19 mouse cellular contexts compared by ENCODE assay signal in genomic region chr9:43981376-43981775, GRCm38 (mm10).
DNase-seq lines count a peak whose midpoint lies in the region; ATAC-seq and TF ChIP-seq lines count a peak whose summit lies in the region.
"Had no signal": no experiment of that assay in that cellular context is flagged by ENCODE, and none has a peak within 500 bp of the region (broad histone marks: within the 10 kb centered on the region; RNA-seq: fewer than 3 reads in every experiment).

No protein-coding gene starts in this region.

- H3K4me1 ChIP-seq in embryonic facial prominence, embryonic 11.5 days (ENCODE audit: control insufficient read depth, insufficient read depth, low read length) = no peaks in the 10 kb centered on the region
- H3K4me1 ChIP-seq in embryonic facial prominence, embryonic 10.5 days = peaks cover 5% of the 10 kb centered on the region; the same call in 1 of the 2 replicates
- no peaks in the 10 kb centered on the region for H3K4me1 ChIP-seq in kidney, embryonic 14.5 days (ENCODE audit: control insufficient read depth, insufficient read depth, low read length)
- no peaks in the 10 kb centered on the region for H3K4me1 ChIP-seq in intestine, postnatal 0 days (replicated peaks; ENCODE audit: control insufficient read depth, insufficient read depth, low read length)
- no peaks in the 10 kb centered on the region for H3K4me1 ChIP-seq in liver, embryonic 16.5 days (ENCODE audit: control insufficient read depth, low read depth, low read length)
- H3K4me1 ChIP-seq: embryonic facial prominence, embryonic 15.5 days; heart, embryonic 12.5 days; limb, embryonic 15.5 days; neural tube, embryonic 12.5 days had no signal

- intact Hi-C loops in heart, postnatal 36 days (cut with DNase I) = loop anchor here (5.0 to 10.0 kb wide), 2 partner anchors 253 to 411 kb away; partner anchors contain the start of gene Cbl

- peak overlapping the region; percentile 22; the same call in 1 of the 2 replicates for H3K9ac ChIP-seq in embryonic facial prominence, embryonic 11.5 days (replicated peaks; ENCODE audit: low read length)
- no peak overlapping the region for H3K9ac ChIP-seq in kidney, embryonic 14.5 days (ENCODE audit: low read depth, low read length)
- no peak overlapping the region for H3K9ac ChIP-seq in intestine, postnatal 0 days (ENCODE audit: low read depth, low read length)
- H3K9ac ChIP-seq in liver, embryonic 16.5 days (ENCODE audit: low read depth, low read length) = no peak overlapping the region
- H3K9ac ChIP-seq: embryonic facial prominence, embryonic 15.5 days; heart, embryonic 12.5 days; limb, embryonic 15.5 days; neural tube, embryonic 12.5 days had no signal

- no peak overlapping the region for H3K4me3 ChIP-seq in embryonic facial prominence, embryonic 11.5 days (ENCODE audit: low read depth, low read length)
- H3K4me3 ChIP-seq in embryonic facial prominence, embryonic 10.5 days = no peak overlapping the region
- no peak overlapping the region for H3K4me3 ChIP-seq in kidney, embryonic 14.5 days (ENCODE audit: low read length)
- H3K4me3 ChIP-seq in intestine, postnatal 0 days (ENCODE audit: low read depth, low read length) = 0 out of 2 replicates have a peak overlapping the region, but pooled peaks have one; percentile 11
- no peak overlapping the region for H3K4me3 ChIP-seq in liver, embryonic 16.5 days (ENCODE audit: low read depth, low read length)
- H3K4me3 ChIP-seq: embryonic facial prominence, embryonic 15.5 days; heart, embryonic 12.5 days; limb, embryonic 15.5 days; neural tube, embryonic 12.5 days had no signal

- WGBS in embryonic facial prominence, embryonic 11.5 days = 42% methylated on average over 8 of the region's 8 CpGs
- 40% methylated on average over 8 of the region's 8 CpGs for WGBS in embryonic facial prominence, embryonic 10.5 days
- WGBS in kidney, embryonic 14.5 days = 36% methylated on average over 8 of the region's 8 CpGs
- WGBS in intestine, postnatal 0 days = 15% methylated on average over 8 of the region's 8 CpGs
- WGBS in liver, embryonic 16.5 days (ENCODE audit: insufficient replicate concordance) = 37% methylated on average over 8 of the region's 8 CpGs

- DNase-seq in embryonic facial prominence, embryonic 11.5 days (ENCODE audit: low spot score) = no peak
- DNase-seq in embryonic facial prominence, embryonic 10.5 days (ENCODE audit: low spot score) = no peak
- DNase-seq in kidney, postnatal 10 days = peak; percentile 20
- DNase-seq in heart, postnatal 36 days = no peak
- DNase-seq: cerebellum, adult 9-11 months; layer of hippocampus, adult 9-11 months; right cerebral cortex, postnatal 14 days; thymus, postnatal 36 days had no signal

- no peaks in the 10 kb centered on the region for H3K27me3 ChIP-seq in embryonic facial prominence, embryonic 11.5 days (ENCODE audit: control insufficient read depth, insufficient read depth, low read length)
- peaks cover 17% of the 10 kb centered on the region for H3K27me3 ChIP-seq in embryonic facial prominence, embryonic 10.5 days (replicated peaks; ENCODE audit: low read depth, poor library complexity, severe bottlenecking)
- H3K27me3 ChIP-seq in kidney, embryonic 14.5 days (ENCODE audit: control insufficient read depth, insufficient read depth, low read length) = no peaks in the 10 kb centered on the region
- H3K27me3 ChIP-seq in intestine, postnatal 0 days (replicated peaks; ENCODE audit: control insufficient read depth, insufficient read depth, low read length) = no peaks in the 10 kb centered on the region
- H3K27me3 ChIP-seq in liver, embryonic 16.5 days (ENCODE audit: control insufficient read depth, insufficient read depth, low read depth, low read length) = no peaks in the 10 kb centered on the region
- H3K27me3 ChIP-seq: embryonic facial prominence, embryonic 15.5 days; limb, embryonic 15.5 days; neural tube, embryonic 12.5 days had no signal

- no peak overlapping the region for H3K27ac ChIP-seq in embryonic facial prominence, embryonic 11.5 days (replicated peaks; ENCODE audit: low read depth, low read length)
- no peak overlapping the region; the same call in 1 of the 2 replicates for H3K27ac ChIP-seq in embryonic facial prominence, embryonic 10.5 days (replicated peaks)
- no peak overlapping the region for H3K27ac ChIP-seq in kidney, embryonic 14.5 days (ENCODE audit: low read depth, low read length)
- no peak overlapping the region for H3K27ac ChIP-seq in intestine, postnatal 0 days (ENCODE audit: low read depth, low read length)
- H3K27ac ChIP-seq in liver, embryonic 16.5 days (ENCODE audit: low read length) = no peak overlapping the region
- H3K27ac ChIP-seq: embryonic facial prominence, embryonic 15.5 days; limb, embryonic 15.5 days; neural tube, embryonic 12.5 days had no signal

- no peaks in the 10 kb centered on the region for H3K9me3 ChIP-seq in embryonic facial prominence, embryonic 11.5 days (replicated peaks; ENCODE audit: control insufficient read depth, low read length)
- H3K9me3 ChIP-seq in embryonic facial prominence, embryonic 10.5 days = no peaks in the 10 kb centered on the region
- H3K9me3 ChIP-seq in kidney, embryonic 14.5 days (ENCODE audit: control insufficient read depth, low read length) = no peaks in the 10 kb centered on the region
- H3K9me3 ChIP-seq in intestine, postnatal 0 days (ENCODE audit: control insufficient read depth) = no peaks in the 10 kb centered on the region
- no peaks in the 10 kb centered on the region for H3K9me3 ChIP-seq in liver, embryonic 16.5 days (replicated peaks; ENCODE audit: control insufficient read depth, low read length)
- H3K9me3 ChIP-seq: embryonic facial prominence, embryonic 15.5 days; G1E; heart, embryonic 12.5 days; limb, embryonic 15.5 days; neural tube, embryonic 12.5 days had no signal

- H3K36me3 ChIP-seq in embryonic facial prominence, embryonic 11.5 days (replicated peaks; ENCODE audit: control insufficient read depth, insufficient read depth, low read depth, low read length) = no peaks in the 10 kb centered on the region
- no peaks in the 10 kb centered on the region for H3K36me3 ChIP-seq in embryonic facial prominence, embryonic 10.5 days (replicated peaks)
- H3K36me3 ChIP-seq in kidney, embryonic 14.5 days (ENCODE audit: control insufficient read depth, insufficient read depth, low read length) = no peaks in the 10 kb centered on the region
- H3K36me3 ChIP-seq in intestine, postnatal 0 days (ENCODE audit: control insufficient read depth, insufficient read depth) = no peaks in the 10 kb centered on the region
- H3K36me3 ChIP-seq in liver, embryonic 16.5 days (ENCODE audit: control insufficient read depth, insufficient read depth) = no peaks in the 10 kb centered on the region
- H3K36me3 ChIP-seq: embryonic facial prominence, embryonic 15.5 days; G1E; heart, embryonic 12.5 days; limb, embryonic 15.5 days; neural tube, embryonic 12.5 days had no signal

- no peak for ATAC-seq in embryonic facial prominence, embryonic 11.5 days (replicated peaks; ENCODE audit: insufficient number of reproducible peaks, low FRiP score, low TSS enrichment, low read depth)
- ATAC-seq in kidney, embryonic 14.5 days (ENCODE audit: low FRiP score, low TSS enrichment) = no peak
- peak; percentile 46 for ATAC-seq in intestine, postnatal 0 days
- ATAC-seq in liver, embryonic 16.5 days (ENCODE audit: low read depth) = peak; percentile 19; the same call in 1 of the 2 replicates
- ATAC-seq in cerebellum, adult (ENCODE audit: insufficient number of reproducible peaks, low FRiP score, low TSS enrichment) = no peak
- ATAC-seq: CD4-positive, CD25-positive, alpha-beta regulatory T cell, adult 4 months; lung, postnatal 0 days had no signal

- TF ChIP-seq CTCF in intestine, postnatal 0 days (IDR thresholded peaks at IDR 0.05; ENCODE audit: low read depth) = no peak

- H3K4me2 ChIP-seq in embryonic facial prominence, embryonic 11.5 days (ENCODE audit: low read depth, low read length) = no peak overlapping the region
- no peak overlapping the region for H3K4me2 ChIP-seq in kidney, embryonic 14.5 days (replicated peaks; ENCODE audit: low read depth, low read length)
- H3K4me2 ChIP-seq in intestine, postnatal 0 days (replicated peaks; ENCODE audit: low read depth) = 0 out of 2 replicates have a peak overlapping the region, but pooled peaks have one; percentile 24
- no peak overlapping the region for H3K4me2 ChIP-seq in liver, embryonic 16.5 days (ENCODE audit: low read depth, low read length)
- H3K4me2 ChIP-seq: embryonic facial prominence, embryonic 15.5 days; heart, embryonic 12.5 days; limb, embryonic 15.5 days; neural tube, embryonic 12.5 days had no signal

Comparison
In these comparisons a context has a peak if more than half of its experiments do, and no peak if none do; other contexts are left out.
1. ATAC-seq: peak in intestine, postnatal 0 days (single experiment) and liver, embryonic 16.5 days (single experiment); none in embryonic facial prominence, embryonic 11.5 days (single experiment), kidney, embryonic 14.5 days (single experiment) and cerebellum, adult (single experiment).